Mouse (Mus musculus) monocyte, adult 5-6 weeks (primary cell): ENCODE results near the gene Bend4. TPM values are rescaled to one million over a fixed set of nuclear protein-coding genes. Genes with fewer than 3 reads are reported as not detected.

ENCODE experiments used
- ATAC-seq: fragments of 153-309, 156-312 bp; replicated peaks from 2 replicates; pipeline ENCODE4 v1.8.0; 2017; ENCODE audit warnings: mild to moderate bottlenecking; ENCODE audit not compliant: low TSS enrichment, insufficient number of reproducible peaks, severe bottlenecking, poor library complexity, low FRiP score
- total RNA-seq: library from RNA; stranded (forward); fragments of 200-1000, 200-491, 200-594 nt; gene quantifications from 3 replicates; pipeline ENCODE4 v1.2.3, GENCODE M21; 2017

Bend4 gene
- total RNA-seq, 1 experiment from 2014 or later: 1.9 TPM

DNA sequence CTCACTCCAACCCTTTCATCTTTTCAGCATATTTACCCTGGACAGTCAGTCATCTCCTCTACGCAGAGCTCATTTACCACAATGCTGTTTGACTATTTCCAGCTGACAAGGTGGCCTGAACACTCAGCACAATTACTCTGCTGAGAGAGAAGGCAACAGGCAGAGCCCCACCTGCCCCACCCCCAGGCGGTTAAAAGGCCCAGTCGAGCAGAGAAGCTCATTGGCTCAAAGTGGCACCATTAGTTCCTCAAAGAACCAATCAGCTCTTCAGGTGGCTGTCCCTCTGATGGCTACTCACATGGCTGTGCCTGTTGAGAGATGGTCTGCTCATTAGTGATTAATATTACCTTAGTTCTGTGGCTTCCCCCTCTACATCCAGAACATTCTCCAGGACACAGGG, 3.5 kb downstream of the Bend4 start:
- no peak for ATAC-seq

DNA sequence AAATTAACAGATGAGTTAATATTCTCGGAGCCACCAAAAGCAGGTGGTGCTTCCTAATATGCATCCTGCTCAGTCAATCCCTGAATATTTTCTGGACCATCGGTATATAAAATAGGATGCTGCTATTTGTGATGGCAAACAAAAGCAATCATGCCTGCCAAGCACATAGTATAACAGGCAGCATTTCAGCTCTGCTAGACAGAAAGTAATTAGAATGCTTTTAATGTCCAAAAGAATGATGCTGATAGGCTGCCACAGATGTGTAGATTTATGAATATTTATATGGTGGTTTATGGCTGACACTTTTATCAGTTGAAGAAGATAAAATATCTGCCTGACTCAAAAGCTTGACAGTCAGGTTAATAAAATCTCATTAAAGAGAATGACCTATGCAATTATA, 4.1 kb downstream of the Bend4 start:
- no peak for ATAC-seq

GRCm38 (mm10) chr5:67423326-67423725, 4.8 kb downstream of the Bend4 start:
- ATAC-seq: no peak

DNA sequence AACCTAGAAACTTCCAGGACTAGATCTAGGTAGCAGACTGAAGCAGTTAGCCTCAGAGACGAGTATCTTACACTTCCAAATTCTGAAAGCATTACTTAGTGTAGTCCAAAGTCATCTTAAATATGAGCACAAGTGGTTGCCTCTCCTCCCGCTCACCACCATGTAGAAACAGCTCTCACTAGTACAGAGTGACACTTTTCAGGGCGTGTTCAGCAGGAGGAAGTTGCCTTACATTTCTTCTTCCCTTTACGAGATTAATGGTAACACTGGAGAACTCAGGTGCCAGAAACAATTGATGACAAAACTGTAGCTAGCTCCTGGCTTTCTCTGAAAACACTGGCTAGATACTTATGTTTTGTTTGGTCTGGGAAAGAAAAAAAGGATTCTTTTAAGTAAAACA, 8.7 kb downstream of the Bend4 start:
- no peak for ATAC-seq

DNA sequence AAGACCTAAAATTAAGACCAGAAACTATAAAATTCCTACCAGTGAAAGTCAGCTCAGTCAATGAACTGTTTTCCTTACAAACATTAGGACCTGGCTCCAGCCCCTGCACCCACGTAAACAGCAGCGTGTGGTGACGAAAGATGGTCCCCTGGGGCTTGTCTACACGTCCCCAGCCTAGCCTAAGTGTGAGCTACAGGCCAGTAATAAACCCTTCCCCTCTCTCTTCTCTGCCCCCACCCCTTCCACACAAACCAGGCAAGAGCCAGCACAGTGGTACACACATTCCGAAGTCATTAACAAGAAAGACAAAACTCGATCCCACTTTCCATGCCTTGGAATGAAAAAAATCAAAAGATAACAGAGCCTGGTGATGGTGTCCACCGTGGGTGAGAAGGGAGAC, 16.6 kb downstream of the Bend4 start:
- no peak for ATAC-seq

DNA sequence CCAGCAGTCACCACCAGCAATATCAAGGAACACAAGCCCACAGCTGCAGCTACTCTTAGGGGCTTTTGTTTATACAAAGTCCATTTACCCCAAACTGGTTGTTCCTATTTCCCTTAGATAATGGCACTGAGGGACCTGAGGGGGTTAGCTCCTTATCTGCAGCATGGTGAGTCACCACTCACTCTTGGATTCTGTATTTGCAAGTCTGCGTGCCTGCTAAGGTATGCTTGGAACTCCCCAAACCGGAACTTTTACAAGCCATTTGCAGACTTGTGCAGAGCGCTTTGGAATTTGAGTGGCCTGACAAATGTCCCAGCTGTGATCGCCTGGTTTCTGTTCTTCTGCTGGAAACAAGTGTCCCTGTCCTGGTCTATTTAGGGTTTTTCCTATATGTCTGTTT, 17.7 kb downstream of the Bend4 start:
- no peak for ATAC-seq

GRCm38 (mm10) chr5:67408391-67408790, 19.7 kb downstream of the Bend4 start:
- ATAC-seq: no peak

GRCm38 (mm10) chr5:67404919-67405318, 23.2 kb downstream of the Bend4 start:
- ATAC-seq: no peak

- ATAC-seq: no peak
Measured at GRCm38 (mm10) chr5:67404380-67404779, 23.7 kb downstream of the Bend4 start.

GRCm38 (mm10) chr5:67401612-67402011, 26.5 kb downstream of the Bend4 start:
- no peak for ATAC-seq

GRCm38 (mm10) chr5:67400608-67401480, 27.3 kb downstream of the Bend4 start:
- no peak for ATAC-seq

GRCm38 (mm10) chr5:67399876-67400607, 28.1 kb downstream of the Bend4 start:
- ATAC-seq: no peak

- ATAC-seq: no peak
Measured at GRCm38 (mm10) chr5:67397186-67397585, 30.9 kb downstream of the Bend4 start.

DNA sequence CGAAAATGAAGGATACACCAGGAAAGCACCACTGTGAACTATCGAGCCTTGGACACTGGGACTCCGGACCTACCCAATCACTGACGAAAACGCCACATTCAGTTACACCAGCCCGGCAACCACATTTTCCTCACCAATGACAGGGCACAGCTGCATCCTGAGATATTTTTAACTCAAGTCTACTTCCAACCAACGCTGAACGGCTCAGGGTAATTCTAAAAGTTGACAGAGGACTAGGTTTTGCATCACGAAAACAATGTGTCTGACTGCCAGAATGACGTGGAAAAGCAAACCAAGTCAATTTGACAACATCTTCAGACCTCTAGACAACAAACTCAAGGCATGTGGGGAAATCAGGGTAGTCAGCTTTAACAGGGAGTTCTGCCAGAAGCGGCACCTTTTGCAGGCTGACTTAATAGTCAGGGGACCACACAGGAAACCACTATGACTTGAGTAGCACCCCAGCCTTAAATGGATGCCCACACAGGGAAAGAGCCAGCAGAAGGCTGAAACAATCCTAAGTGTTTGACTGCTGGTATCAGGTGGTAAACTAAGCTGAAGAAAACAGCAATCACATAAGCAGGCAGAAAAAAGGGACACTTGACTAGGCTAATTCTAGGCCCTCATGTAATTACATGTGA, 32.8 kb downstream of the Bend4 start:
- no peak for ATAC-seq

GRCm38 (mm10) chr5:67393951-67394350, 34.2 kb downstream of the Bend4 start:
- ATAC-seq: peak; percentile 66

DNA sequence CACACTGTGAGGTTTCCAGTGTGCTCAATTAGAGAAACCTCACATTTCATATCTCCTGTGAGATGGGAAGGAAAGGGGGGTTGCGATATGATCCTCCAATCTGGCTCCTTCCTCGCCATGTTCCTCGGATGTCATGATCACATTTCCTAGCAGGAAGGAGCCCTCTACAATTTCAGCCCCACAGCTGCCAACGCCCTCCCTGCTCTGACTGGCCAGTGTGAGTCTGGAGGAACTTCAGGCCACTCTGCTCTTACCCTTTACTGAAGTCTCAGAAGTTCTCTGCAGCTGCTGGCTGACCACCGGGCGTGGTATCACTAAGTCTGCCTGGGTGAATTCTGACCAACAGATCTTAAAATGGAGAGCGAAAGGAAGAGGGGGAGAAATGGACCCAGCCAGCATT, 45.6 kb downstream of the Bend4 start:
- no peak for ATAC-seq

GRCm38 (mm10) chr5:67381690-67382089, 46.4 kb downstream of the Bend4 start:
- ATAC-seq: no peak

DNA sequence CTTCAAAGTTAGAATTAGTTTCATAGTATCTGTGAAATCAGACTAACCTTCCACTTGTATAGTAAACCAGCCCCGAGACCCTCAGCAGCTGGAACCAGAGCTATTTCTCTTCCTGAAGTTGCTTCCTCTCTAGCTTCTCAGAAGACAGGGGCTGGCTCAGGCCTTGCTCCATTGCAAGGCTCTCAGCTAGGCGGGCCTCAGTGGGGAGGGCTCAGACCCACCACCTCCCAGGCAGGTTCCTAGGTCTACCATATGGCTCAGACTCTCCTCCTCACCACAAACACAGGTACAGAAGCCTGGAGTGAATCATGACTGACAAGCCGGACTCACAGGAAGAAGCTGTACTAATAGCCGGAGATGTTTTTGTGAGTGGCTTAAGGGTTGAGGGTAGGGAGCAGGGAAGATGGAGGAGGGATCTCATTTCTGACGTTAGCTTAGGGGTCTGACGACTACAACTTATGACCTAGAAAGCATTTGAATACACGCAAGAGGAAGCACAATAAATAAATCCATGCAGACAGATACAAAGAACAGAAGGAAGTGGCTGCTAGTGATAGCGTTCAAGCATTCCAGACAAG, 51.0 kb downstream of the Bend4 start:
- no peak for ATAC-seq

DNA sequence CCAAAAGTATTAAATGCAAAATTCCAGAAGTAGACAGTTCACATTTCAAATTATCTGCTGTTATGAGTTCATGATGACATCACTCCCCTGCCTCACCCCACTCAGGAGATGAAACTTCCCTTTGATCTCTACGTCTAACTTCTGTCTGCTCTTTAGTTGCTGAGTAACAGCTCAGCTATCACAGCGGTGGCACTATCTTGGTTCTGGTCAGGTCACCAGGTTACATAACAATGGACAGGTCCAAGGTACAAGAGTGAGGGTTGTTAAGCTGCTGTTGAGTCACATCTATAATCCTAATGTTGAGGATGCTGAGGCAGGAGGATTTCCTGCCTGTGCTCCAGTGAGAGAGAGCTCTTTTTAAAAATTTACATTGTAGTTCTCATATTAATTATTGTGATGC, 65.2 kb downstream of the Bend4 start:
- no peak for ATAC-seq
